Mouse (Mus musculus) myocyte (in vitro differentiated cells): ENCODE results near the gene Plk1.

Source experiments
- E2F4 ChIP-seq: IDR thresholded peaks from one replicate; pipeline ENCODE4 v1.6.1; 2011; ENCODE audit warnings: mild to moderate bottlenecking, control low read depth, moderate library complexity; ENCODE audit not compliant: insufficient read depth
- POLR2A ChIP-seq: IDR thresholded peaks from one replicate; pipeline ENCODE4 v1.6.1; 2011; ENCODE audit warnings: low read depth, mild to moderate bottlenecking, control low read depth, moderate library complexity; ENCODE audit not compliant: insufficient read length

GRCm38 (mm10) chr7:122160037-122160436 is 798 bp downstream of the Plk1 start:
- no peak for TF ChIP-seq POLR2A
- no peak for TF ChIP-seq E2F4
